Mouse (Mus musculus): ENCODE measurements around the gene Taf13.

The Taf13 gene

GRCm38 (mm10) chr3:108572309-108573010 is 962 bp downstream of the Taf13 start:
- DNase-seq (ENCODE audit: low read depth, low spot score), result no peak

GRCm38 (mm10) chr3:108574018-108574417 is 2.5 kb downstream of the Taf13 start:
- DNase-seq (ENCODE audit: low read depth, low spot score), result no peak

GRCm38 (mm10) chr3:108584580-108584979 is 13.1 kb downstream of the Taf13 start:
- no peak for DNase-seq (ENCODE audit: low read depth, low spot score)

GRCm38 (mm10) chr3:108588446-108588845 is 16.9 kb downstream of the Taf13 start:
- DNase-seq (ENCODE audit: low read depth, low spot score), result no peak

GRCm38 (mm10) chr3:108590786-108591529 is 19.5 kb downstream of the Taf13 start, which contains the start of gene Wdr47:
TSS of gene Wdr47 (plus strand) at chr3:108591279.
- DNase-seq (ENCODE audit: low read depth, low spot score), result peak; percentile 92

GRCm38 (mm10) chr3:108591530-108592522 is 20.3 kb downstream of the Taf13 start:
- no peak for DNase-seq (ENCODE audit: low read depth, low spot score)

GRCm38 (mm10) chr3:108608906-108609305 is 37.4 kb downstream of the Taf13 start:
- no peak for DNase-seq (ENCODE audit: low read depth, low spot score)
